Mouse (Mus musculus): ENCODE measurements around the gene Gm8229.
"Not testable (repeated sequence)": the region's sequence is repeated elsewhere in the genome, so short reads cannot be mapped to it uniquely, and the experiment has no call there.

GRCm38 (mm10) chr14:44361416-44361815 lies 3.7 kb upstream of the Gm8229 start:
- TF ChIP-seq CTCF (IDR thresholded peaks at IDR 0.05; ENCODE audit: extremely low read depth, insufficient read depth, insufficient read length, insufficient replicate concordance); POLR2A (IDR thresholded peaks at IDR 0.05; ENCODE audit: low read depth, low read length): not testable (repeated sequence)
